Mouse (Mus musculus) induced T-regulatory cell, adult 2 months (primary cell): ENCODE results near the gene Armc5.

Experiments
- DNase-seq: peaks from one replicate; pipeline ENCODE4 v3.0.0-alpha.2; 2012; ENCODE audit warnings: low read depth

Armc5 gene

GRCm38 (mm10) chr7:128246496-128247391, 9.6 kb downstream of the Armc5 start, which contains the start of gene Tgfb1i1:
TSS of gene Tgfb1i1 (plus strand) at chr7:128246812.
- DNase-seq, result no peak

GRCm38 (mm10) chr7:128247443-128247842, 10.3 kb downstream of the Armc5 start:
- DNase-seq, result peak; percentile 84

GRCm38 (mm10) chr7:128248081-128249042, 11.2 kb downstream of the Armc5 start:
- no peak for DNase-seq

GRCm38 (mm10) chr7:128249998-128250397, 12.9 kb downstream of the Armc5 start:
- no peak for DNase-seq

- DNase-seq, result no peak
These were observed 14.8 kb downstream of the Armc5 start for GRCm38 (mm10) chr7:128251946-128252345.

GRCm38 (mm10) chr7:128252609-128253008, 15.5 kb downstream of the Armc5 start:
- peak; percentile 66 for DNase-seq

- DNase-seq, result no peak
These were observed 17.8 kb downstream of the Armc5 start for GRCm38 (mm10) chr7:128254978-128255377.

GRCm38 (mm10) chr7:128255757-128256156, 18.6 kb downstream of the Armc5 start:
- no peak for DNase-seq

GRCm38 (mm10) chr7:128256783-128257334, 19.7 kb downstream of the Armc5 start:
- no peak for DNase-seq

- DNase-seq, result no peak
These were observed 28.3 kb downstream of the Armc5 start, which contains the start of gene Slc5a2 for GRCm38 (mm10) chr7:128265411-128265810. TSS of gene Slc5a2 (plus strand) at chr7:128265657.

GRCm38 (mm10) chr7:128266056-128266455, 28.9 kb downstream of the Armc5 start:
- no peak for DNase-seq

- DNase-seq, result no peak
These were observed 30.2 kb downstream of the Armc5 start for GRCm38 (mm10) chr7:128267391-128267790.

- DNase-seq, result no peak
These were observed 30.7 kb downstream of the Armc5 start for GRCm38 (mm10) chr7:128267813-128268212.

- no peak for DNase-seq
These were observed 33.3 kb downstream of the Armc5 start for GRCm38 (mm10) chr7:128270431-128270850.

GRCm38 (mm10) chr7:128271496-128271895, 34.4 kb downstream of the Armc5 start:
- DNase-seq, result no peak

- no peak for DNase-seq
These were observed 38.9 kb downstream of the Armc5 start for GRCm38 (mm10) chr7:128276051-128276450.

GRCm38 (mm10) chr7:128279750-128280149, 42.6 kb downstream of the Armc5 start:
- no peak for DNase-seq

- no peak for DNase-seq
These were observed 44.6 kb downstream of the Armc5 start for GRCm38 (mm10) chr7:128281765-128282164.

GRCm38 (mm10) chr7:128282532-128283244, 45.5 kb downstream of the Armc5 start:
- DNase-seq, result no peak

- no peak for DNase-seq
These were observed 46.9 kb downstream of the Armc5 start for GRCm38 (mm10) chr7:128284047-128284446.

- no peak for DNase-seq
These were observed 47.9 kb downstream of the Armc5 start for GRCm38 (mm10) chr7:128285060-128285459.
